Mouse (Mus musculus) lung, adult 2 months (tissue): Measurements from ENCODE around the gene Ankrd33.

ENCODE experiments used
- CTCF ChIP-seq: fragments of 200-500 bp; IDR thresholded peaks from 2 replicates; pipeline ENCODE4 v1.5.1; 2011; ENCODE audit warnings: mild to moderate bottlenecking, low read length, control low read depth; ENCODE audit not compliant: insufficient read depth
- POLR2A ChIP-seq: fragments of 200-500 bp; IDR thresholded peaks from 2 replicates; pipeline ENCODE4 v1.6.1; 2011; ENCODE audit warnings: low read depth, mild to moderate bottlenecking, control low read depth, low read length, borderline replicate concordance; ENCODE audit errors: extremely low read depth

GRCm38 (mm10) chr15:101132041-101132440, 16.5 kb downstream of the Ankrd33 start:
- no peak for TF ChIP-seq CTCF
- no peak for TF ChIP-seq POLR2A
